Mouse (Mus musculus) lung, embryonic 16.5 days (tissue): ENCODE measurements around the gene Cntnap5a. TPM values are rescaled to one million over a fixed set of nuclear protein-coding genes. Genes with fewer than 3 reads are reported as not detected.

Source experiments
- ATAC-seq: fragments of 200-750 bp; cut with Nextera tagmentation; 2 replicates; pipeline ENCODE4 v1.8.0; 2017; ENCODE audit warnings: low read depth, mild to moderate bottlenecking, moderate library complexity
- H3K27ac ChIP-seq: fragments of 300-500 bp; sonication (generic); 2 replicates; pipeline ENCODE4 v1.5.1; 2014; ENCODE audit warnings: mild to moderate bottlenecking, control low read depth, low read length
- H3K27me3 ChIP-seq: fragments of 300-500 bp; sonication (generic); 2 replicates; pipeline ENCODE4 v1.6.1; 2014; ENCODE audit warnings: low read depth, low read length, mixed read lengths; ENCODE audit not compliant: control insufficient read depth, insufficient read depth
- H3K36me3 ChIP-seq: fragments of 300-500 bp; sonication (generic); 2 replicates; pipeline ENCODE4 v1.6.1; 2014; ENCODE audit warnings: low read length; ENCODE audit not compliant: control insufficient read depth, insufficient read depth
- H3K4me1 ChIP-seq: fragments of 300-500 bp; sonication (generic); replicated peaks from 2 replicates; pipeline ENCODE4 v1.6.1; 2014; ENCODE audit warnings: low read length, mixed read lengths; ENCODE audit not compliant: control insufficient read depth, insufficient read depth
- H3K4me2 ChIP-seq: fragments of 300-500 bp; sonication (generic); 2 replicates; pipeline ENCODE4 v1.6.1; 2014; ENCODE audit warnings: low read depth, low read length, control low read depth
- H3K4me3 ChIP-seq: fragments of 300-500 bp; sonication (generic); 2 replicates; pipeline ENCODE4 v1.5.1; 2014; ENCODE audit warnings: mild to moderate bottlenecking, low read length, control low read depth
- H3K9ac ChIP-seq: fragments of 300-500 bp; sonication (generic); 2 replicates; pipeline ENCODE4 v1.6.1; 2014; ENCODE audit warnings: low read length, control low read depth
- H3K9me3 ChIP-seq: fragments of 300-500 bp; sonication (generic); 2 replicates; pipeline ENCODE4 v1.6.1; 2016; ENCODE audit warnings: low read length; ENCODE audit not compliant: control insufficient read depth
- WGBS: fragments of 180-500 bp; shearing (Covaris S2); extraction: QIAGEN DNeasy Blood & Tissue Kit; methylation state at CpG from one replicate; pipeline ENCODE4 v1.1.7; 2014; 5-methylcytosine and 5-hydroxymethylcytosine counted together
- polyA plus RNA-seq: library from polyadenylated mRNA; unstranded; fragments of >200 nt; fragmentation: Nextera tagmentation; extraction: Ambion mirVana; gene quantifications from 2 replicates; pipeline ENCODE4 v1.2.1, GENCODE M21; 2015

Gene Cntnap5a
- polyA plus RNA-seq, 1 experiment from 2014 or later = not detected

DNA sequence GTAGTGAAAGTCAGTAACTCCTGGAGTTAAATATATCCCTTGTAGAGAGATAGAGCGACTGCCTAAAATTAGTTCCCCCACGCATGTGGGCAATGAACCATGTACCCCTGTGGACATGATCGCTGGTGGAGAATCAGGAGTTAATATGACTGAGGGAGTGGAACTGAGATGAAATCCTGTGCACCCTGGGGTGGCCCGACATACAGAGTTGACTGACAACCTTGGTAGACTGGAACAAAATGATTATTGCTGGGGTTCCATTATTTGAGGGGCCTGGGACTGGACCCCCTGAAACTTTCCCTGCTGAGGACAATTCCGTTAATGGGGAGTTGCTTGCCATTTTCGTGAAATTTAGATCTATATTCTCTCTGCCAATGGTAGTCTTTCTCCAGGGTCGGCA lies 683.0 kb downstream of the Cntnap5a start:
- WGBS = 69% methylated on average over 7 of the region's 7 CpGs
- Histone ChIP-seq H3K4me2 (no peak overlapping the region), H3K27ac (no peak overlapping the region), H3K9me3 (no peaks in the 10 kb centered on the region), H3K36me3 (no peaks in the 10 kb centered on the region), H3K9ac (no peak overlapping the region), H3K4me3 (no peak overlapping the region), H3K4me1 (no peaks in the 10 kb centered on the region), H3K27me3 (no peaks in the 10 kb centered on the region)
- ATAC-seq = no peak

DNA sequence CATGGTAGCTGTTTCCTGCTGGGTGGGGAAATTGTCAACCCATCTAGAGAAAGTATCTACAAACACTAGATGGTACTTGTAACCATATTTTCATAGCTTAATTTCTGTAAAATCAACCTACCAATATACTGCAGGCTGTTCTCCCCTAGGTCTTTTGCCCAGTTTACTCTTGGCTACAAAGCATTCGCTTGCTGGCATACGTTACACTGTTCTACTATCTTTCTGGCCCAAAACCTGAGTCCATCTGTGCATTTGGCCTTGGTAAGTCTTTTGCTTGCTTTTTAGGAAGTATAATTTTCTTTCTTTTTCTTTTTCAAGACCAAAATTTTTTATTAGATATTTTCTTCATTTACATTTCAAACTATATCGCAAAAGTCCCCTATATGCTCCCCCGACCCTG lies 686.3 kb downstream of the Cntnap5a start:
- Histone ChIP-seq H3K4me1 (no peaks in the 10 kb centered on the region), H3K36me3 (no peaks in the 10 kb centered on the region), H3K4me3 (no peak overlapping the region), H3K27ac (no peak overlapping the region), H3K27me3 (no peaks in the 10 kb centered on the region), H3K4me2 (no peak overlapping the region), H3K9ac (no peak overlapping the region), H3K9me3 (no peaks in the 10 kb centered on the region)
- 92% methylated on average over 4 of the region's 4 CpGs for WGBS
- no peak for ATAC-seq

DNA sequence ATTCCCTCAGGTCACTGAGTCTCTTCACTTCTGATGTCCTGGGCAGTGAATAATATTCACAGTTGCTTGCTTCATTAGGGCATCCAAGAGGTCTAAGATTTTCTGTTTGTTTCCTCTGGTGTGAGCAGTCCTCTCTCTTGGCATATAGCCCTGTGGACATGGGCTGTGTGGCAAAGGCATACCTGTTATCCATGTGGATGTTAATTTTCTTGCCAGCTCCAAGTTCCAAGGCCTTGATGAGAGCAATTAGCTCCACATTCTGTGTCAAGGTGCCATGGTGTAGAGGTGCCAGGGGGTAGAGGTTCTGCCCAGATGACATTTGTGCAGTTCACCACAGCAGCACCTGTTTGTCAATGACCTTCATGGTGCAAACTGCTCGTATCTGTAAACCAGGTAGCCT lies 689.0 kb downstream of the Cntnap5a start:
- Histone ChIP-seq H3K36me3 (no peaks in the 10 kb centered on the region), H3K9me3 (no peaks in the 10 kb centered on the region), H3K9ac (no peak overlapping the region), H3K27me3 (no peaks in the 10 kb centered on the region), H3K4me3 (no peak overlapping the region), H3K4me1 (no peaks in the 10 kb centered on the region), H3K27ac (no peak overlapping the region), H3K4me2 (no peak overlapping the region)
- ATAC-seq = no peak
- WGBS = 70% methylated on average over 1 of the region's 1 CpGs

DNA sequence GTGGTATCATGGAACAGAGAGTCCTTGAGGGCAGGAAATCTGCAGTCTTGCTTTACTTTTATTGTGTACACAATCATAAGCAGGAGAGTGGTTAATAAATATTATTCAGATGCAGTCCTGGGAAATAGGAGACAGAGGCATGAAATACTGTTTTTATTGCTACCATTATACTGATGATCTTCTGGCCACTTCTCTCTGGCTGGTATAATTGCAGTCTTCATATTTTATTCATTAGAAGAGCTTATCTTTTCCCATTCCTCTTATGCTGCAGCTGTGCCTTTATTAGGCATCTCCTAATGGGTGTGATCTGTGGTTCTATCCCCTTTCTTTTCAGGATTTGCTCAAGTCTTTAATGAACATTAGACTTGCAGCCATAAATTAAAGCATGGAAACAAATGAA lies 707.8 kb downstream of the Cntnap5a start:
- ATAC-seq = no peak
- Histone ChIP-seq H3K4me3 (no peak overlapping the region), H3K9me3 (no peaks in the 10 kb centered on the region), H3K4me1 (no peaks in the 10 kb centered on the region), H3K36me3 (no peaks in the 10 kb centered on the region), H3K27me3 (no peaks in the 10 kb centered on the region), H3K4me2 (no peak overlapping the region), H3K9ac (no peak overlapping the region), H3K27ac (no peak overlapping the region)

DNA sequence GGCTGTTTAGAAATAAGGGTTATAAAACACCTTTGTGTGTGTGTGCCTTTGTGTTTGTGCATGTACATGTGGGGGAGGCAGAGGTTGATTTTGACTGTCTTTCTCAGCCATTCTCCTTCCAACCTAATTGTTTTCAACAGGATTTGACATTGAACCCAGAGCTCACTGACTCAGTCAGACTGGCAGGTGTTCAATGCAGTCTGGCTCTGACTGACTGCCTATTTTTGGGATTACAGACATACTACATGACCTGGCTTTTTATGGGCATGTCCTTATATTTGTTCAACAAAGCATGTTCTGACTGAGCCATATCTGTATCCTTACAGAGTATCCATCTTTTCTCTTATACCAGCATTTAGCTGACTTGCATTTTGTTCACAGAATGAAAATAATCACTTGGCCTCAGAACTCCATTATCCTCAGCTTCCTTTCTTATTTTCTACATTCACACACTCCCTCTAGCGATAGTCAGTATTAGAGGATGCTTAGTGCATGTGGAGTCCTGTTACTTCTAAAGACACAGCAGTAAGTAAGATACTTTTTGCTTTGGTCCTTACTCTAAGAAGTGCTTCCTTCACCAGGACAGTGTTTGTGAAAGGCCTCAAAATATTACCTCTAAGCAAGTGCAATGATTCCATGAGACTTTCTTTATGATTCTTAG lies 717.6 kb downstream of the Cntnap5a start:
- Histone ChIP-seq H3K9me3 (no peaks in the 10 kb centered on the region), H3K27me3 (no peaks in the 10 kb centered on the region), H3K27ac (no peak overlapping the region), H3K4me2 (no peak overlapping the region), H3K9ac (no peak overlapping the region), H3K36me3 (no peaks in the 10 kb centered on the region), H3K4me1 (no peaks in the 10 kb centered on the region), H3K4me3 (no peak overlapping the region)
- ATAC-seq = no peak
- 62% methylated on average over 1 of the region's 1 CpGs for WGBS

DNA sequence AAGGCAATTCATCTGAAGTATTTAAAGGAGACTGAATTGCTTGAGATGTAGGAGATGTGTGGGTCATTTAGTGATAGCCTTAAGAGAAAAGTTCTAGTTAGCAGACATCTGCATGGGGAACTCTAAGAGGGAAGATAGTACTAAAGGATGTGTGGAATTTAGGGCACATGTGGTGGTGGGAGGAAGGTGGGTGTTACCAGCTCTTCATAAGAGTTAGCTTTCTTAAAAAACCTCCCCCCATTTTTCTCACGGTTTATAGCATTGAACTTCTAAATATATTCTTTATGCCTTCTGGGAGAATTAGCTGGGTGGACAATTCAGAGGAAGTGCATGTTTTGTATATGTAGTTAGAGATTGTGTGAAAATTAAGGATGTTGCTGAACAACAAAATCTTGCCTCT lies 725.3 kb downstream of the Cntnap5a start:
- no peaks in the 10 kb centered on the region for H3K36me3 ChIP-seq
- H3K27ac ChIP-seq = no peak overlapping the region
- WGBS = 74% methylated on average over 1 of the region's 1 CpGs
- H3K4me3 ChIP-seq = no peak overlapping the region
- ATAC-seq = no peak
- H3K9ac ChIP-seq = no peak overlapping the region
- H3K9me3 ChIP-seq = no peaks in the 10 kb centered on the region
- H3K4me2 ChIP-seq = no peak overlapping the region
- H3K4me1 ChIP-seq = no peaks in the 10 kb centered on the region
- H3K27me3 ChIP-seq = no peaks in the 10 kb centered on the region

DNA sequence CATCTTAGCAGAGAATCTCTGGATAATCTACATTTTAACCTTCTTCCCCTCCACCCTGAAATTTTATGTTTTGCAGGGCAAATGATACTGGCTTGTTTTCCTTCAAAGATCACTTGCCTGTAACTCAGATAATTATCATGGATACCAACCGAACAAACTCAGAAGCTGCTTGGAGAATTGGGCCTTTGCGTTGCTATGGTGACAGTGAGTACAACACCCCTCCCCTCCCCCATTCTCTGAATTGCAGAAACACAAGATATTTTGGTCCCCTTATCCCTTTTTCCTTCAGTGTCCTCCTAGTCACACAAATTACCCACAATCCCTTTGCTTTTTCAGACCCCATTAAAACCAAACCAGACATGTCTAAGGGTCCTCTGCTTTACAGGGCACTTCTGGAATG lies 743.8 kb downstream of the Cntnap5a start:
- ATAC-seq = no peak
- no peak overlapping the region for H3K9ac ChIP-seq
- H3K36me3 ChIP-seq = no peaks in the 10 kb centered on the region
- H3K4me2 ChIP-seq = no peak overlapping the region
- H3K4me1 ChIP-seq = no peaks in the 10 kb centered on the region
- H3K4me3 ChIP-seq = no peak overlapping the region
- H3K27ac ChIP-seq = no peak overlapping the region
- WGBS = 55% methylated on average over 2 of the region's 2 CpGs
- no peaks in the 10 kb centered on the region for H3K9me3 ChIP-seq
- H3K27me3 ChIP-seq = no peaks in the 10 kb centered on the region

DNA sequence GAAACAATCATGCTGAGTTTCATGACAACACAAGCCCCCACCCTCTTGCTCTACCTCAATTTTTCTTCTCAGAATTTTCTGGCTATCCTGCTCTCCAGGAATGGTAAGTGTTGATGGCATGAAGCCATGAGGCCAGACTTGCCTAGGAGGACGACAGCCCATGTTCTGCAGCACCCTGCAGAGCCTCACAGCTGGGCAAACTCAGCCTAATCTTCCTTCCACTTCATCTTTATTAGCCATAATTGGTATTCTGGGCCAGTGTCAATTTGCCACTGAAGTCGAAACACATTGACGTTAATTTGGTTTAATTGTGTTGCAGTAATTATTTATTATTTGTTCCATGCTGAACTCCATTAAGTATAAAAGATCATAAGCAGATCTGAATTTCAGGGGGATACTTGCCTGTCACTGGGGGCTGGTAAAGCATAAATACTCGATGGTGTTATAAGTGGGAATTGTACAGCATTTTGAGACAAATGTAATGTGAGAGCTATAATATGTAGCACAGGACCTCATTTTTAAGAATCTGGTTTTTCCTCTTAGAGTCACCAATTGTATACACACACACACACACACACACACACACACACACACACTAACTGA lies 770.7 kb downstream of the Cntnap5a start:
- no peak overlapping the region for H3K9ac ChIP-seq
- no peak for ATAC-seq
- H3K27me3 ChIP-seq = no peaks in the 10 kb centered on the region
- no peak overlapping the region for H3K27ac ChIP-seq
- H3K36me3 ChIP-seq = no peaks in the 10 kb centered on the region
- H3K4me3 ChIP-seq = no peak overlapping the region
- H3K4me2 ChIP-seq = no peak overlapping the region
- H3K4me1 ChIP-seq = no peaks in the 10 kb centered on the region
- 64% methylated on average over 4 of the region's 4 CpGs for WGBS
- H3K9me3 ChIP-seq = no peaks in the 10 kb centered on the region

DNA sequence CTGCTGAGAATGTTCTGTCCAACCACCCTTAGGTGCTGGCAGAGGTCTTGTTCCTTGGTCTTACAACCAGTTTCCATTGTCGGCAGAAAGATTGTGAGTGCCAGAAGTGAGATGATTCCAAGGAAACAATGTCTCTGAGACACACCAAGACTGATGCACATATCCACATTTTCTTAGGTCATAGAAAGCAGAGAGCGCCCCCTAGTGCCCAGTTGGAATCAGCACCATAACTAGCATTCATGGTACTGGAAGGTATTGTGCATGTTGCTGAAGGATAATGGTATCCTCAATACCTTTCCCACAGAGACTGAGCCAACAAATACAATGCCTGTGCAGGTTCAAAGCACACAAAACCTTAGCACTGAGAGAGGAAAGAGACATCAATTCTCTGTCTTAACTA lies 793.1 kb downstream of the Cntnap5a start:
- Histone ChIP-seq H3K27ac (no peak overlapping the region), H3K36me3 (no peaks in the 10 kb centered on the region), H3K4me3 (no peak overlapping the region), H3K9ac (no peak overlapping the region), H3K4me2 (no peak overlapping the region), H3K4me1 (no peaks in the 10 kb centered on the region), H3K27me3 (no peaks in the 10 kb centered on the region), H3K9me3 (no peaks in the 10 kb centered on the region)
- ATAC-seq = no peak
- WGBS = 28% methylated on average over 2 of the region's 2 CpGs
